Mouse (Mus musculus) testis, adult 2 months (tissue): ENCODE measurements around the gene Prkcb.

Experiments used
- CTCF ChIP-seq: fragments of 200-500 bp; IDR thresholded peaks from 2 replicates; pipeline ENCODE4 v1.5.1; 2012; ENCODE audit warnings: low read depth, mild to moderate bottlenecking, inconsistent platforms, low read length, moderate library complexity; ENCODE audit not compliant: control insufficient read depth, insufficient read depth, insufficient replicate concordance
- POLR2A ChIP-seq: fragments of 200-500 bp; IDR thresholded peaks from 2 replicates; pipeline ENCODE4 v1.6.1; 2012; ENCODE audit warnings: low read depth, mild to moderate bottlenecking, inconsistent platforms, low read length, moderate library complexity; ENCODE audit not compliant: control insufficient read depth

DNA sequence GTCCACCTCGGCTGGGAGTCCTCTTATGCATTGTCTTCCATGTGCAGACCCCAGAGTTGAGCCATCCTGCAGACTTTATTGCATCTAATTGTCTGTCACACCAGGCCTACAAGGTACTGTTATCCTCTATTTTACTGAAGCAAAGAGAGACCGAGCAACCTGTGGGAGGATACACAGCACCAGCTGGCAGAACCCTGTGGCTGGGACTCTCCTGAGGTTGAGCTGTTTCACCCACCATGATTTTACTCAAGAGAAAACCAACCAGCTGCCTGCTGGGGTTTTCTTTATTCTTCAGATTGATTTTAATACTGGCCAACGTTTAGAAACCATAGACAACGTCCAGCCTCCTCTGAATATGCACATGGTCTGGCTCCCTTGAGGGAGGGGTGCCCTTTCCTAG lies 102.1 kb downstream of the Prkcb start:
- TF ChIP-seq CTCF (no peak), POLR2A (no peak)
